Mouse (Mus musculus) limb, embryonic 15.5 days (tissue): ENCODE measurements around the gene Gmeb1. TPM values are rescaled to one million over a fixed set of nuclear protein-coding genes. Genes with fewer than 3 reads are reported as not detected.
"Not testable (repeated sequence)": the region's sequence is repeated elsewhere in the genome, so short reads cannot be mapped to it uniquely, and the experiment has no call there.

ENCODE experiments used
- ATAC-seq: fragments of 200-750 bp; cut with Nextera tagmentation; 2 replicates; pipeline ENCODE4 v1.8.0; 2017; ENCODE audit warnings: low read depth, moderate TSS enrichment; ENCODE audit not compliant: insufficient number of reproducible peaks, low FRiP score, low TSS enrichment
- H3K27ac ChIP-seq: fragments of 300-500 bp; sonication (generic); 2 replicates; pipeline ENCODE4 v1.5.1; 2015; ENCODE audit warnings: moderate library complexity, mild to moderate bottlenecking, inconsistent platforms
- H3K27me3 ChIP-seq: fragments of 300-500 bp; sonication (generic); 2 replicates; pipeline ENCODE4 v1.6.1; 2015; ENCODE audit warnings: inconsistent platforms
- H3K36me3 ChIP-seq: fragments of 300-500 bp; sonication (generic); 2 replicates; pipeline ENCODE4 v1.6.1; 2015; ENCODE audit warnings: inconsistent platforms
- H3K4me1 ChIP-seq: fragments of 300-500 bp; sonication (generic); 2 replicates; pipeline ENCODE4 v1.6.1; 2015; ENCODE audit warnings: inconsistent platforms
- H3K4me2 ChIP-seq: fragments of 300-500 bp; sonication (generic); 2 replicates; pipeline ENCODE4 v1.6.1; 2015; ENCODE audit warnings: mild to moderate bottlenecking, inconsistent platforms
- H3K4me3 ChIP-seq: fragments of 300-500 bp; sonication (generic); 2 replicates; pipeline ENCODE4 v1.5.1; 2015; ENCODE audit warnings: mild to moderate bottlenecking, inconsistent platforms
- H3K9ac ChIP-seq: fragments of 300-500 bp; sonication (generic); 2 replicates; pipeline ENCODE4 v1.6.1; 2015; ENCODE audit warnings: inconsistent platforms
- H3K9me3 ChIP-seq: fragments of 300-500 bp; sonication (generic); 2 replicates; pipeline ENCODE4 v1.6.1; 2016; ENCODE audit warnings: inconsistent platforms
- WGBS: fragments of 180-500 bp; shearing (Covaris S2); methylation state at CpG from one replicate; pipeline ENCODE4 v1.1.7; 2015; 5-methylcytosine and 5-hydroxymethylcytosine counted together
- polyA plus RNA-seq: library from polyadenylated mRNA; unstranded; fragments of >200 nt; fragmentation: Nextera tagmentation; extraction: Ambion mirVana; gene quantifications from 2 replicates; pipeline ENCODE4 v1.2.1, GENCODE M21; 2015

Gene Gmeb1
- polyA plus RNA-seq, 1 experiment from 2014 or later = 34.1 TPM

GRCm38 (mm10) chr4:132247451-132247997 lies 13.9 kb downstream of the Gmeb1 start:
- H3K27ac ChIP-seq = peak overlapping the region; percentile 30; the same call in 1 of the 2 replicates
- H3K27me3 ChIP-seq = no peaks in the 10 kb centered on the region
- no peak overlapping the region for H3K4me3 ChIP-seq
- H3K36me3 ChIP-seq = peaks cover 76% of the 10 kb centered on the region
- H3K4me1 ChIP-seq = no peaks in the 10 kb centered on the region
- no peak overlapping the region for H3K9ac ChIP-seq
- no peaks in the 10 kb centered on the region for H3K9me3 ChIP-seq
- no peak; the same call in 1 of the 2 replicates for ATAC-seq
- H3K4me2 ChIP-seq = no peak overlapping the region
- WGBS = 87% methylated on average over 5 of the region's 5 CpGs

DNA sequence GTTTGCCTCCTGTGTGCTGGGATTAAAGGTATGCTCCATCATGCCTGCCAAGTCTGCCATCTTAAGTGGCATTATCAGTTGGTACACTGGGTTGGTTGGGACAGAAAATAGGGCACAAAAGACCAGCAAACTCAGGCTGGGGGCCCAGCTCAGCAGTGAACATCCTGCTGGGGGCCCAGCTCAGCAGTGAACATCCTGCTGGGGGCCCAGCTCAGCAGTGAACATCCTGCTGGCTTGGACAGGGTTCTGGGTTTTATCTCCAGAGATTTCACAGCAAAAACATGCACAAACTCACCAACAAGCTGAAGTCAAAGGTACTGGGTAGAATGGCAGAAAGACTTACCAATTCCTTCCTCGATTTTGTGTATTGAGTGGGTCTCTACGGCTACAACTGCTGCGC lies 15.8 kb downstream of the Gmeb1 start:
- H3K27me3 ChIP-seq = no peaks in the 10 kb centered on the region
- H3K36me3 ChIP-seq = peaks cover 80% of the 10 kb centered on the region
- no peak for ATAC-seq

DNA sequence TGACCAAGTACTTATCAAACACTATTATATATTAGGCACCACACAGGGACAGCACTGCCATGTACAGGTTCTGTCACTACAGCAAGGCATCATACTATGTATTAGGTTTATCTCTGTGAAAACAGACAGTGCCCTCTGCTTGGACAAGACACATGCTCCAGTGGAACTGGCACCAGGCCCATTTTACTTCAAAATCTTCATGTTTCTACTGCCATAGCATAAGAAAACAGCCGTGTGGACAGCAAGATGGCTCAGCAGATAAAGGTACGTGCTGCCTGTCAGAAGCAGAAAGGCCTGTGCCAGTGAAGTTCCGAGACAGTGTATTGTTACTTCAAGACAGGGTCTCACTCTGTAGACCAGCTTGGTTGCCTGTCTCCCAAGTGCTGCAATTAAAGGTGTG lies 20.2 kb downstream of the Gmeb1 start:
- peaks cover 80% of the 10 kb centered on the region for H3K36me3 ChIP-seq
- H3K27ac ChIP-seq = no peak overlapping the region
- H3K4me3 ChIP-seq = no peak overlapping the region
- no peaks in the 10 kb centered on the region for H3K27me3 ChIP-seq
- ATAC-seq = no peak
- H3K4me2 ChIP-seq = no peak overlapping the region
- no peak overlapping the region for H3K9ac ChIP-seq
- no peaks in the 10 kb centered on the region for H3K4me1 ChIP-seq
- 87% methylated on average over 3 of the region's 3 CpGs for WGBS
- no peaks in the 10 kb centered on the region for H3K9me3 ChIP-seq

More for the DNA sequence above, 15.8 kb downstream of the Gmeb1 start:
- H3K4me1 ChIP-seq = no peaks in the 10 kb centered on the region
- no peak overlapping the region for H3K4me2 ChIP-seq
- no peak overlapping the region for H3K9ac ChIP-seq
- H3K4me3 ChIP-seq = no peak overlapping the region
- 97% methylated on average over 3 of the region's 3 CpGs for WGBS
- H3K9me3 ChIP-seq = no peaks in the 10 kb centered on the region
- no peak overlapping the region for H3K27ac ChIP-seq

DNA sequence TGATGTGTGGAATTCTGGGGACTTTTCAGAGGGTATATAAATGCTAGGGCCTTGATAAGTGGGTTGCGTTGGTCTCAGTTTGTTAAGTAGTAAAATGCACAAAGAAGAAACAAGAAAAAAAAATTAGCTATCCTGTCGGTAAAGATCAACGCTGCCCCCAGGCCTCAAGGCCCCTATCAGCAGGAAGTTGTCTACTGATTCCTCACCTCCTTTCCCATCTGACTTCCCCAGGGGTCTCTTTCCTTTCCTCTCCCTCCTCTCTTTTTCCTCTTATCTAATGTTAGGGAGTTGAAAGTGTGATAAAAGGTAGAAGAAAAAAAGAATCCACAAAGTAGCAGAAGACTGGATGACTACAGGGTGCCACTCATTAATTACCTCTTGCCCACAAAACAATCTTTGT lies 21.0 kb downstream of the Gmeb1 start:
- Histone ChIP-seq H3K4me2 (no peak overlapping the region), H3K4me3 (no peak overlapping the region), H3K36me3 (peaks cover 80% of the 10 kb centered on the region), H3K27ac (no peak overlapping the region), H3K4me1 (no peaks in the 10 kb centered on the region), H3K9me3 (no peaks in the 10 kb centered on the region), H3K27me3 (no peaks in the 10 kb centered on the region), H3K9ac (no peak overlapping the region)
- 95% methylated on average over 3 of the region's 3 CpGs for WGBS
- no peak for ATAC-seq

- ATAC-seq = no peak
- Histone ChIP-seq H3K9me3 (no peaks in the 10 kb centered on the region), H3K4me3 (no peak overlapping the region), H3K9ac (no peak overlapping the region), H3K27ac (no peak overlapping the region), H3K36me3 (peaks cover 84% of the 10 kb centered on the region), H3K4me2 (no peak overlapping the region), H3K4me1 (no peaks in the 10 kb centered on the region), H3K27me3 (no peaks in the 10 kb centered on the region)
- 89% methylated on average over 4 of the region's 4 CpGs for WGBS
These were observed 23.0 kb downstream of the Gmeb1 start for GRCm38 (mm10) chr4:132238356-132238755.

- Histone ChIP-seq H3K4me3 (no peak overlapping the region), H3K4me2 (no peak overlapping the region), H3K9me3 (no peaks in the 10 kb centered on the region), H3K27me3 (no peaks in the 10 kb centered on the region), H3K9ac (no peak overlapping the region), H3K27ac (no peak overlapping the region), H3K36me3 (peaks cover 86% of the 10 kb centered on the region), H3K4me1 (no peaks in the 10 kb centered on the region)
- 91% methylated on average over 8 of the region's 8 CpGs for WGBS
- ATAC-seq = no peak
These were observed 26.7 kb downstream of the Gmeb1 start for GRCm38 (mm10) chr4:132234710-132235109.

DNA sequence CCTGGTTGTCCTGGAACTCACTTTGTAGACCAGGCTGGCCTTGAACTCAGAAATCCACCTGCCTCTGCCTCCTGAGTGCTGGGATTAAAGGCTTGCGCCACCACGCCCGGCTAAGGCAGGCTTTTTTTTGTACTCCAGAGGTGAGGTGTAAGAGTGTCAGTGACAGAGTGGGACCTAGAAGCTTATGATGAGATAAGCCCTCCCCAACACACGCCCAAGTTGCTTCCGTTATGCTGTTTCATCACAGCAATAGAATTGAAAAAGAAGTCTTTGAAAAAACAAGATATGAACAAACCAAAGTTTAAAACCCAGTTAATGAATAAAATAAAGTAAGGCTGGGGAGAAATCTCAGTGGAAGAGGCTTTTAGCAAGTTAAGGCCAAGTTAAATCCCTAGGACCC lies 31.0 kb downstream of the Gmeb1 start:
- no peak overlapping the region for H3K9ac ChIP-seq
- H3K4me3 ChIP-seq = no peak overlapping the region
- ATAC-seq = no peak
- H3K27ac ChIP-seq = no peak overlapping the region
- 94% methylated on average over 5 of the region's 5 CpGs for WGBS
- peaks cover 89% of the 10 kb centered on the region for H3K36me3 ChIP-seq
- no peaks in the 10 kb centered on the region for H3K27me3 ChIP-seq
- H3K4me2 ChIP-seq = no peak overlapping the region
- no peaks in the 10 kb centered on the region for H3K4me1 ChIP-seq
- no peaks in the 10 kb centered on the region for H3K9me3 ChIP-seq

- not testable (repeated sequence) for ATAC-seq, H3K27ac ChIP-seq, H3K27me3 ChIP-seq, H3K4me2 ChIP-seq, H3K4me3 ChIP-seq, H3K9me3 ChIP-seq, H3K9ac ChIP-seq, H3K4me1 ChIP-seq
- H3K36me3 ChIP-seq = peaks cover 41% of the 10 kb centered on the region
- WGBS = 93% methylated on average over 5 of the region's 5 CpGs
These were observed 39.4 kb downstream of the Gmeb1 start for GRCm38 (mm10) chr4:132222001-132222400.

DNA sequence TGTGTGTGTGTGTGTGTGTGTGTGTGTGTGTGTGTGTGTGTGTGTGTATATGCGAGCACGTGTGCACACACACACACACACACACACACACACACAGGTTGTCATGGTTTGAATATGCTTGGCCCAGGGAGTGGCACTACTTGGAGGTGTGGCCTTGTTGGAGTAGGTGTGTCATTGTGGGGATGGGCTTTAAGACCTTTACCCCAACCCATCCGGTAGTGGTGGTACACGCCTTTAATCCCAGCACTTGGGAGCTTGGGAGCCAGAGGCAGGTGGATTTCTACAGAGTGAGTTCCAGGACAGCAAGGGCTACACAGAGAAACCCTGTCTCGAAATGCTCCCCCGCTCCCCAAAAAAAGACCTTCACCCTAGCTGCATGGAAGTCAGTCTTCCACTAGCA lies 43.0 kb downstream of the Gmeb1 start:
- 69% methylated on average over 6 of the region's 6 CpGs for WGBS

GRCm38 (mm10) chr4:132217781-132218180 lies 43.6 kb downstream of the Gmeb1 start:
- no peak for ATAC-seq
- H3K4me2 ChIP-seq = no peak overlapping the region
- H3K36me3 ChIP-seq = peaks cover 3% of the 10 kb centered on the region; the same call in 1 of the 2 replicates
- no peaks in the 10 kb centered on the region for H3K9me3 ChIP-seq
- H3K27ac ChIP-seq = no peak overlapping the region
- no peak overlapping the region for H3K4me3 ChIP-seq
- H3K4me1 ChIP-seq = no peaks in the 10 kb centered on the region
- 65% methylated on average over 2 of the region's 2 CpGs for WGBS
- no peak overlapping the region for H3K9ac ChIP-seq
- H3K27me3 ChIP-seq = no peaks in the 10 kb centered on the region

More for the DNA sequence above, 43.0 kb downstream of the Gmeb1 start:
- H3K27me3 ChIP-seq, H3K4me2 ChIP-seq, H3K27ac ChIP-seq, H3K4me3 ChIP-seq, H3K4me1 ChIP-seq, H3K9me3 ChIP-seq, ATAC-seq, H3K9ac ChIP-seq, H3K36me3 ChIP-seq: not testable (repeated sequence)

DNA sequence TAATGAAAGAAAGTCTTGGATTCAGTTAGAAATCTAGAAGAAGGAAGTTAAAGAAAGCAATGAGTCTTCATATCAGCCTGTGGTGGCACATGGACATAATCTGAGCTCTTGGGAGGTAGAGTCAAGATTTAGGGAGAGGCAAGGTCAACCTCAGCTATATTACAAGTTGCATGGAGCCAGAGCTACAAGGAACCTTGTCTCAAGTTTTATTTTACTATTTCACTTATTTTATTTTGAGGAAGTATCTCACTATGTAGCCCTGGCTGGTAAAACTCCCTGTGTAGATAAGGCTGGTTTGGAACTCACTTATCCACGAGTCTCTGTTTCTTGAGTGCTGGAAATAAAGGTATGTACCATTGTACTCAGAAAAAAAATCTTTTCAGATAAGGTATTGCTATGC lies 44.8 kb downstream of the Gmeb1 start:
- H3K9ac ChIP-seq = no peak overlapping the region
- H3K4me1 ChIP-seq = 0 out of 2 replicates have a peak, but pooled peaks cover 3% of the 10 kb centered on the region
- H3K27ac ChIP-seq = no peak overlapping the region
- 78% methylated on average over 1 of the region's 1 CpGs for WGBS
- no peak overlapping the region for H3K4me2 ChIP-seq
- no peak overlapping the region for H3K4me3 ChIP-seq
- ATAC-seq = no peak
- H3K36me3 ChIP-seq = no peaks in the 10 kb centered on the region
- no peaks in the 10 kb centered on the region for H3K27me3 ChIP-seq
- H3K9me3 ChIP-seq = no peaks in the 10 kb centered on the region

DNA sequence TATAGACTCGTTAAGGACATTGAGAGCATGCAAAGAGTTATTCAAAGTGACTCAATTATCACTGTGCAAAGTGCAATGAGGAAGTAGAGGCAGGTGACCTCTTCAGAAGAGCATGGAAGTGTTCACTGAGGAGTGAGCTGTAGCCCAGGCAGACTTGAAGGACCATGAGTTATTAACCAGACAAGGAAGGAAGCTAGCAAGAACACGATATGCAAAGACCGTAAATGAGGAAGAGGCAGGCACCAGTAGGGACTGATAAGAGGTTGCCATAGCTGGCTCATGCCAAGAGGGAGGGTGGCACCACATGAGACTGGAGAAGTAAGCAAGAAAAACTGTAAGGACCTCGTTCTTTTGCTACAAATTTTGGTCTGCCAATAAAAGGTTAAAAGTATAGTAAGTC lies 46.6 kb downstream of the Gmeb1 start:
- Histone ChIP-seq H3K4me1 (peaks cover 14% of the 10 kb centered on the region), H3K27ac (no peak overlapping the region), H3K27me3 (no peaks in the 10 kb centered on the region), H3K4me2 (no peak overlapping the region), H3K9me3 (no peaks in the 10 kb centered on the region), H3K9ac (no peak overlapping the region), H3K4me3 (no peak overlapping the region), H3K36me3 (0 out of 2 replicates have a peak, but pooled peaks cover 5% of the 10 kb centered on the region)
- WGBS = 68% methylated on average over 4 of the region's 4 CpGs
- ATAC-seq = no peak
